Mouse (Mus musculus): ENCODE measurements around the gene Unc80. TPM values are rescaled to one million over a fixed set of nuclear protein-coding genes. Genes with fewer than 3 reads are reported as not detected.

Unc80 gene
- polyA plus RNA-seq, 1 experiment from 2014 or later = 1.2 TPM

DNA sequence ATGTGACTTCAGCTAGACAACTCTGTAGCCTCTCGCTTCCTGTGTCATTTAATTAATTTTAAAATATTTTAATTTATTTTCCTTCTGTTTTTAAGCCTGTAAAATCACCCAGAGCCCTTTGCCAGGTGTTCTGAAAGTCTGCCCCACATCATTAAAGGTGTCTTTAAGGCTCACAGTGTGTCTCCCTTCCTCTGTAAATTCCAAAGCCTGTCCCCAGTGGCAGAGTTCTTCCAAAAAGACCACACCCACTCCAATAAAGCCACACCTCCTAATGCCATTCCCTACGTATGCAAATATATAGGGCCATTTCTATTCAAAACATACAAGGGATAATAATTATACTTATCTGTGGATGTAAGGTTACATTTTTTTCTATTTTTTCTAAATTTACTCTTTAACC is 94.2 kb downstream of the Unc80 start:
- H3K4me2 ChIP-seq (ENCODE audit: low read length) = no peak overlapping the region
- no peaks in the 10 kb centered on the region for H3K9me3 ChIP-seq (replicated peaks; ENCODE audit: control insufficient read depth, low read length)
- H3K27me3 ChIP-seq (replicated peaks; ENCODE audit: control insufficient read depth, insufficient read depth, low read length) = no peaks in the 10 kb centered on the region
- no peak overlapping the region for H3K9ac ChIP-seq (ENCODE audit: low read length)
- ATAC-seq = no peak
- 81% methylated on average over 2 of the region's 2 CpGs for WGBS
- no peak overlapping the region for H3K4me3 ChIP-seq (ENCODE audit: low read depth, low read length)
- H3K27ac ChIP-seq (ENCODE audit: low read depth, low read length) = no peak overlapping the region
- no peaks in the 10 kb centered on the region for H3K4me1 ChIP-seq (ENCODE audit: control insufficient read depth, insufficient read depth, low read length)
- no peaks in the 10 kb centered on the region for H3K36me3 ChIP-seq (ENCODE audit: control insufficient read depth, insufficient read depth, low read length)
- no peak for DNase-seq (ENCODE audit: low spot score)

DNA sequence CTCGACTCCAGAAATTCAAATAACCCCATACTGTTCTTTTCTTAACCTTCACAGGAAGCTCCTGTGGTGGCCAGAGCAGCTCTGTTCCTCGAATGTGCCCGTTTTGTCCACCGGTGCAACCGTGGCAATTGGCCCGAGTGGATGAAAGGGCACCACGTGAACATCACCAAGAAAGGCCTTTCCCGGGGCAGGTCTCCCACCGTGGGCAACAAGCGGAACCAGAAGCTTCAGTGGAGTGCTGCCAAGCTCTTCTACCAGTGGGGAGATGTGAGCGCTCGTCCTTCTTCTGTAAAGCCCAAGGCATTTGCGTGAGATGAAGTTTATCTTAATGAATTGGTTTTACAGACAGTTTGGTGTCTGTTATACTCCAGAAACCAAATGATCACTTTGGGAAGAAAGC is 101.6 kb downstream of the Unc80 start:
- DNase-seq (ENCODE audit: low spot score) = no peak
- ATAC-seq = no peak
- Histone ChIP-seq H3K27me3 (replicated peaks; ENCODE audit: control insufficient read depth, insufficient read depth, low read length) (no peaks in the 10 kb centered on the region), H3K4me3 (ENCODE audit: low read depth, low read length) (no peak overlapping the region), H3K36me3 (ENCODE audit: control insufficient read depth, insufficient read depth, low read length) (no peaks in the 10 kb centered on the region), H3K27ac (ENCODE audit: low read depth, low read length) (no peak overlapping the region), H3K9me3 (replicated peaks; ENCODE audit: control insufficient read depth, low read length) (no peaks in the 10 kb centered on the region), H3K4me2 (ENCODE audit: low read length) (no peak overlapping the region), H3K4me1 (ENCODE audit: control insufficient read depth, insufficient read depth, low read length) (no peaks in the 10 kb centered on the region), H3K9ac (ENCODE audit: low read length) (no peak overlapping the region)
- WGBS = 79% methylated on average over 13 of the region's 13 CpGs

DNA sequence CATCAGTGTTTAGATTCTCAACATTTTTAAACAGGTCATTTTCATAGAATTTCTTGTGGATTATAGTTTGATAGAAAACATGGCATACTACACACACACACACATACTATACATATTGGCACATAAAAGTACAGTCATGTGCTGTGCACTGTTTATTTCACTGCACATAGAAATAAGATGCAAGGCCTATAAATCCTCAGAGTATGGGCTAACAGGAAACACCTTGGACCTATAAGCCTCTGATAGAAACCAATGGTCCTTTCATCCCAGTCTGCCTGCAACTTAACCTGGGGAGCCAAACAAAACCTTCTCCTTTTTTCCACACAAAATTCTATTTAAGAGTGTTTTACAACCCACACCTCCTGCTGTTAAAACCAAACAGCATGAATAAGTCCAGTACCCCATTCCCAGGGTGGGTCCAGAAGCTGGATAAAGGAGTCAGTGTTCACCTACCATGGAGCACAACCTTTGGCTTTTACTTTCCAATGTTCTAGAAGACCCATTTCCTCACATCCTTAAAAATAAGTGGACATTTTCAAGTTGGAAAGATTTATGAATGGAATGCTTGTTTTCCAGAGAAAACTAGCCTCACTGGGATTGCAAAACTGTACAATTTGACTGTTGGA is 129.1 kb downstream of the Unc80 start:
- H3K9ac ChIP-seq (ENCODE audit: low read length) = no peak overlapping the region
- no peaks in the 10 kb centered on the region for H3K27me3 ChIP-seq (replicated peaks; ENCODE audit: control insufficient read depth, insufficient read depth, low read length)
- H3K4me2 ChIP-seq (ENCODE audit: low read length) = no peak overlapping the region
- no peak for ATAC-seq
- H3K4me1 ChIP-seq (ENCODE audit: control insufficient read depth, insufficient read depth, low read length) = no peaks in the 10 kb centered on the region
- no peak for DNase-seq (ENCODE audit: low spot score)
- H3K36me3 ChIP-seq (ENCODE audit: control insufficient read depth, insufficient read depth, low read length) = no peaks in the 10 kb centered on the region
- no peak overlapping the region for H3K27ac ChIP-seq (ENCODE audit: low read depth, low read length)
- no peaks in the 10 kb centered on the region for H3K9me3 ChIP-seq (replicated peaks; ENCODE audit: control insufficient read depth, low read length)
- H3K4me3 ChIP-seq (ENCODE audit: low read depth, low read length) = no peak overlapping the region

DNA sequence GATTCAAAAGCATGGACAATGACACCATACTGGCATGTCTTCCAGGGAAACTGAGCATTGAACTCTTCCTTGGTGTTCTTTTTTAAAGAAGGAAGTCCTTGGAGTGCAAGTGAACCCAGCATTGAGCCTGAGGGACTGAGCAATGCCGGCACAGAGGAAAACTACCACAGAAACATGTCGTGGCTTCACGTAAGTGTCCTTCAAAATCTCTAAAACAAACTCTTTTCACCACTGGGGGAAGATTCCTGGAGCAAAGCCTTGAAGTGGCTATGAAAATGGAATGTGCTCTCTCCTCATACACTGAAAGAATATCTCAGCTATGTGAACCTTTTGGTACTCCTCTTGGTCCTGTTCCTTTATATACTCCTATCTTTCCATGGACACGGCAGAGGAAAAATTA is 140.1 kb downstream of the Unc80 start:
- 90% methylated on average over 4 of the region's 4 CpGs for WGBS

DNA sequence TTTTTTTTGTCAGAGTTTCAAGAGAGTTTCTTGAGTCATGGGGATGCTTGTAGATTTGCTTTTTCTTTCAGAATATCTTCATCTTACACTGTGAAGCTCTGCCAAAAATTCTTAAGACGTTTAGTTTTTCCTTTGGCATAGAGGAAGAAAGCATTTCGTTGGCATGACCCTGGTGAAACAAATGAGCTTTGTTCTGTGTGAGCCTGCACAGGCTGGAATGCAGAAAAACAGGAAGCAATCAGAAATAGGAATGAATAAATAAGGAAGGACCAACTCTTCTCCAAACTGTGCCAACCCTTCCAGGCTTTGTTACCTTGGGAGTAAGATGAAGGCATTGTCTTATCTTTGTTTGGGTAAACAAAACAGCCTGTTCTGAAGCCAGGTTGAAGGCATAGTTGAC is 149.0 kb downstream of the Unc80 start:
- Histone ChIP-seq H3K27me3 (replicated peaks; ENCODE audit: control insufficient read depth, insufficient read depth, low read length) (no peaks in the 10 kb centered on the region), H3K9ac (ENCODE audit: low read length) (no peak overlapping the region), H3K4me1 (ENCODE audit: control insufficient read depth, insufficient read depth, low read length) (no peaks in the 10 kb centered on the region), H3K4me2 (ENCODE audit: low read length) (no peak overlapping the region), H3K27ac (ENCODE audit: low read depth, low read length) (no peak overlapping the region), H3K4me3 (ENCODE audit: low read depth, low read length) (no peak overlapping the region), H3K9me3 (replicated peaks; ENCODE audit: control insufficient read depth, low read length) (no peaks in the 10 kb centered on the region), H3K36me3 (ENCODE audit: control insufficient read depth, insufficient read depth, low read length) (no peaks in the 10 kb centered on the region)
- peak; percentile 13 for DNase-seq (ENCODE audit: low spot score)
- WGBS = 27% methylated on average over 2 of the region's 2 CpGs
- no peak for ATAC-seq

More for the DNA sequence above, 140.1 kb downstream of the Unc80 start:
- H3K9ac ChIP-seq (ENCODE audit: low read length) = no peak overlapping the region
- no peaks in the 10 kb centered on the region for H3K9me3 ChIP-seq (replicated peaks; ENCODE audit: control insufficient read depth, low read length)
- no peaks in the 10 kb centered on the region for H3K4me1 ChIP-seq (ENCODE audit: control insufficient read depth, insufficient read depth, low read length)
- H3K4me3 ChIP-seq (ENCODE audit: low read depth, low read length) = no peak overlapping the region
- H3K27ac ChIP-seq (ENCODE audit: low read depth, low read length) = no peak overlapping the region
- no peaks in the 10 kb centered on the region for H3K27me3 ChIP-seq (replicated peaks; ENCODE audit: control insufficient read depth, insufficient read depth, low read length)
- no peaks in the 10 kb centered on the region for H3K36me3 ChIP-seq (ENCODE audit: control insufficient read depth, insufficient read depth, low read length)
- DNase-seq (ENCODE audit: low spot score) (no peak), ATAC-seq (no peak)
- H3K4me2 ChIP-seq (ENCODE audit: low read length) = no peak overlapping the region

DNA sequence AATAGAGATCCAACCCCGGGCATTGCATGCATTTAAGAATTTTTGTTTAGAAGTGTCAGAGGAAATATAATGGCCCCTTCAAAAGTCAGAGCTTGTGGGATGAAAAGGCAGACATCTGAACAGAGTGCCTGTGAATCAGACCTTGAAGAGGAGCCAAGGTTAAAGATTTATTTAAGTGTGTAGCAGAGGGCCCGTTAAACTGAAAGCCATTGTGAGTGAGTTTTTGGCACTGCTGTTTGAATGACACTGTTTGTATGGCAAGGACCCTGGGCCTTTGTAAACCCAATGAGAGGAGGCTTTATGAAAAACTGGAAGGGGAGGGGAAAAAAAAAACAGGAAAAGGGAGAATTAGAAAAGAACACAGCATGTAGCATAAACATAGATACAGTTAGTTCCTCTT is 170.0 kb downstream of the Unc80 start:
- no peak overlapping the region for H3K4me3 ChIP-seq (ENCODE audit: low read depth, low read length)
- no peaks in the 10 kb centered on the region for H3K27me3 ChIP-seq (replicated peaks; ENCODE audit: control insufficient read depth, insufficient read depth, low read length)
- H3K9ac ChIP-seq (ENCODE audit: low read length) = no peak overlapping the region
- DNase-seq (ENCODE audit: low spot score) (peak; percentile 71), ATAC-seq (peak; percentile 58)
- H3K27ac ChIP-seq (ENCODE audit: low read depth, low read length) = no peak overlapping the region
- 7% methylated on average over 2 of the region's 2 CpGs for WGBS
- H3K4me1 ChIP-seq (ENCODE audit: control insufficient read depth, insufficient read depth, low read length) = no peaks in the 10 kb centered on the region
- H3K36me3 ChIP-seq (ENCODE audit: control insufficient read depth, insufficient read depth, low read length) = no peaks in the 10 kb centered on the region
- no peaks in the 10 kb centered on the region for H3K9me3 ChIP-seq (replicated peaks; ENCODE audit: control insufficient read depth, low read length)
- H3K4me2 ChIP-seq (ENCODE audit: low read length) = no peak overlapping the region

DNA sequence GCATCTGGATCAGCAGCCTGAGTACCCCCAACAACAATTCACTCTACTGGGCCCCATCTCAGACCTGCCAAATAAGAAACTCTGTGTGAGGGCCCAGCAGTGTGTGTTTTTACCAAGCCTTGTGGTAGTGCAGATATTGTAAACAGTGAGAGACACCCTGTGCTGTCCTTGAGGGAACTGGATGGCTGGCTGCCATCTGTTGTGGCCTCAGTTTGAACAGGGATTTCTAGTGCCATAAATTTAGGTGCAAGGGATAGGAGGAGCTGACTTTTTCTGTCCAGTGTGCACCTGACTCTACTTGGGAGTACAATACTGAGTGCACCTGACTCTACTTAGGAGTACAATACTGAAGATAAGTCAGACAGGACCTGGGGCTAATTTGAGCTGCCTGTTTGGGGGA is 178.7 kb downstream of the Unc80 start:
- Histone ChIP-seq H3K4me3 (ENCODE audit: low read depth, low read length) (no peak overlapping the region), H3K27ac (ENCODE audit: low read depth, low read length) (no peak overlapping the region), H3K36me3 (ENCODE audit: control insufficient read depth, insufficient read depth, low read length) (no peaks in the 10 kb centered on the region), H3K4me1 (ENCODE audit: control insufficient read depth, insufficient read depth, low read length) (no peaks in the 10 kb centered on the region), H3K9ac (ENCODE audit: low read length) (no peak overlapping the region), H3K27me3 (replicated peaks; ENCODE audit: control insufficient read depth, insufficient read depth, low read length) (no peaks in the 10 kb centered on the region), H3K4me2 (ENCODE audit: low read length) (no peak overlapping the region), H3K9me3 (replicated peaks; ENCODE audit: control insufficient read depth, low read length) (no peaks in the 10 kb centered on the region)
- DNase-seq (ENCODE audit: low spot score) = no peak
- ATAC-seq = no peak

DNA sequence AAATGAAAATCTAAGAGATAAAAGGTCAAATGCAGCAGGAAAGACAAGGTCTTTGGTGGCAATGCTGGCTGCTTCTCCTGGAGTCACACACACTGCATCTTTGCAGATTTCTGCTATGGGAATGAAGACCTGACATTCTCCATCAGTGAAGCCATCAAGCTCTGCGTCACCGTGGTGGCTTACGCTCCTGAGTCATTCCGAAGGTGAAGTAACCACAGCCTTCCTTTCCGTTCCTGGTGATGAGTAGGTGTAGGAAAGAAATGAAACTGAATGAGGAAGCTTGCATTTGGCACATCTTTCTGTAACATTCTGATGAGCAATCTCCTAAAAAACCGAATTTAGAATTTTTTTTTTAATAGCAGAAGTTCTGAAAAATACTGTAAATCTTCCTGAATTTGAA is 181.4 kb downstream of the Unc80 start:
- DNase-seq (ENCODE audit: low spot score) = no peak
- Histone ChIP-seq H3K36me3 (ENCODE audit: control insufficient read depth, insufficient read depth, low read length) (no peaks in the 10 kb centered on the region), H3K27ac (ENCODE audit: low read depth, low read length) (no peak overlapping the region), H3K27me3 (replicated peaks; ENCODE audit: control insufficient read depth, insufficient read depth, low read length) (no peaks in the 10 kb centered on the region), H3K4me1 (ENCODE audit: control insufficient read depth, insufficient read depth, low read length) (no peaks in the 10 kb centered on the region; the same call in 1 of the 2 replicates), H3K9ac (ENCODE audit: low read length) (no peak overlapping the region), H3K4me3 (ENCODE audit: low read depth, low read length) (no peak overlapping the region), H3K9me3 (replicated peaks; ENCODE audit: control insufficient read depth, low read length) (no peaks in the 10 kb centered on the region), H3K4me2 (ENCODE audit: low read length) (no peak overlapping the region)
- no peak for ATAC-seq
- 90% methylated on average over 6 of the region's 6 CpGs for WGBS

DNA sequence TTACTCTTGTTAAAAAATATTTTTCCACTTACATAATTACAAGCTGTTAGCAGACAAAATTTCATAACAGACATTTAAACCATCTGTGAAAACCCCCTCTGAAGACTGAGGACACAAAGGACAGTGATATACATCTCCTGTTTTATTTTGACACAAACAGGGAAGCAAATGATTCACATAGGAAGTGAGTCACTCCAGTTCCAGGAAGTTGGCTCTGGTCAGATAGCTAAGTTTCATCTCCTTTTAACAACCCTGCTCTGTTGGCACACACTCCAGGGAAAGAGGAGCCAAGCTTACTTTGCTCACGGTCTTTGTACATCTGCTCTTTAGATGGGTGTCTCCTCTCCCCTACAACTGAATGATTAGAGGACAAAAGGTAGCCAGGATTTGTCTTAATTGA is 181.8 kb downstream of the Unc80 start:
- no peaks in the 10 kb centered on the region for H3K27me3 ChIP-seq (replicated peaks; ENCODE audit: control insufficient read depth, insufficient read depth, low read length)
- WGBS = 29% methylated on average over 1 of the region's 1 CpGs
- H3K27ac ChIP-seq (ENCODE audit: low read depth, low read length) = no peak overlapping the region
- H3K36me3 ChIP-seq (ENCODE audit: control insufficient read depth, insufficient read depth, low read length) = no peaks in the 10 kb centered on the region
- DNase-seq (ENCODE audit: low spot score) (no peak), ATAC-seq (no peak)
- H3K4me2 ChIP-seq (ENCODE audit: low read length) = no peak overlapping the region
- H3K9me3 ChIP-seq (replicated peaks; ENCODE audit: control insufficient read depth, low read length) = no peaks in the 10 kb centered on the region
- H3K9ac ChIP-seq (ENCODE audit: low read length) = no peak overlapping the region
- peaks cover under 1% of the 10 kb centered on the region for H3K4me1 ChIP-seq (ENCODE audit: control insufficient read depth, insufficient read depth, low read length)
- no peak overlapping the region for H3K4me3 ChIP-seq (ENCODE audit: low read depth, low read length)
